Mouse (Mus musculus) small intestine, adult 2 months (tissue): ENCODE results near the gene Cdc42se2. TPM values are rescaled to one million over a fixed set of nuclear protein-coding genes. Genes with fewer than 3 reads are reported as not detected.

ENCODE experiments used
- H3K27ac ChIP-seq: fragments of 200-500 bp; 2 replicates; pipeline ENCODE4 v1.5.1; 2012; ENCODE audit warnings: low read depth, low read length, control low read depth, inconsistent platforms; ENCODE audit not compliant: insufficient read depth
- H3K27me3 ChIP-seq: fragments of 200-500 bp; 2 replicates; pipeline ENCODE4 v1.6.1; 2012; ENCODE audit warnings: mild to moderate bottlenecking, moderate library complexity, low read length, inconsistent platforms; ENCODE audit not compliant: control insufficient read depth, insufficient read depth
- H3K36me3 ChIP-seq: fragments of 200-500 bp; 2 replicates; pipeline ENCODE4 v1.6.1; 2012; ENCODE audit warnings: mild to moderate bottlenecking, low read length, control low read depth, inconsistent platforms; ENCODE audit not compliant: control insufficient read depth, insufficient read depth
- H3K4me1 ChIP-seq: fragments of 200-500 bp; 2 replicates; pipeline ENCODE4 v1.6.1; 2012; ENCODE audit warnings: low read length, inconsistent platforms, mixed read lengths; ENCODE audit not compliant: control insufficient read depth, insufficient read depth, insufficient read length
- H3K4me3 ChIP-seq: fragments of 200-500 bp; 2 replicates; pipeline ENCODE4 v1.5.1; 2012; ENCODE audit warnings: low read depth, mild to moderate bottlenecking, control low read depth, inconsistent platforms, low read length, moderate library complexity
- CTCF ChIP-seq: fragments of 200-500 bp; IDR thresholded peaks from 2 replicates; pipeline ENCODE4 v1.5.1; 2012; ENCODE audit warnings: low read depth, mild to moderate bottlenecking, control low read depth, inconsistent platforms, low read length, moderate library complexity, mixed read lengths; ENCODE audit not compliant: insufficient replicate concordance, insufficient read length; ENCODE audit errors: extremely low read depth
- POLR2A ChIP-seq: fragments of 200-500 bp; IDR thresholded peaks from 2 replicates; pipeline ENCODE4 v1.6.1; 2012; ENCODE audit warnings: low read depth, mild to moderate bottlenecking, control low read depth, inconsistent platforms, low read length, moderate library complexity
- WGBS: fragments of 180-500 bp; shearing (Covaris S2); methylation state at CpG from one replicate; pipeline ENCODE4 v1.1.7; 2018; 5-methylcytosine and 5-hydroxymethylcytosine counted together
- polyA plus RNA-seq: library from polyadenylated mRNA; depleted of rRNA; stranded (reverse); fragments of >200 nt; gene quantifications from 2 replicates; pipeline ENCODE4 v1.2.3, GENCODE M21; 2012

Cdc42se2 gene
- polyA plus RNA-seq, 1 experiment = 69.2 TPM

GRCm38 (mm10) chr11:54709645-54710044 is 77.8 kb downstream of the Cdc42se2 start:
- TF ChIP-seq CTCF (no peak), POLR2A (no peak)
- H3K4me3 ChIP-seq = no peak overlapping the region
- H3K27me3 ChIP-seq = no peaks in the 10 kb centered on the region
- H3K27ac ChIP-seq = no peak overlapping the region
- WGBS = 40% methylated on average over 2 of the region's 2 CpGs
- no peaks in the 10 kb centered on the region for H3K4me1 ChIP-seq
- H3K36me3 ChIP-seq = no peaks in the 10 kb centered on the region; the same call in 1 of the 2 replicates

- H3K4me1 ChIP-seq = no peaks in the 10 kb centered on the region
- no peak overlapping the region for H3K27ac ChIP-seq
- H3K4me3 ChIP-seq = no peak overlapping the region
- 87% methylated on average over 2 of the region's 2 CpGs for WGBS
- H3K36me3 ChIP-seq = no peaks in the 10 kb centered on the region; the same call in 1 of the 2 replicates
- TF ChIP-seq POLR2A (no peak), CTCF (no peak)
- no peaks in the 10 kb centered on the region for H3K27me3 ChIP-seq
These were observed 79.3 kb downstream of the Cdc42se2 start for GRCm38 (mm10) chr11:54708153-54708552.

DNA sequence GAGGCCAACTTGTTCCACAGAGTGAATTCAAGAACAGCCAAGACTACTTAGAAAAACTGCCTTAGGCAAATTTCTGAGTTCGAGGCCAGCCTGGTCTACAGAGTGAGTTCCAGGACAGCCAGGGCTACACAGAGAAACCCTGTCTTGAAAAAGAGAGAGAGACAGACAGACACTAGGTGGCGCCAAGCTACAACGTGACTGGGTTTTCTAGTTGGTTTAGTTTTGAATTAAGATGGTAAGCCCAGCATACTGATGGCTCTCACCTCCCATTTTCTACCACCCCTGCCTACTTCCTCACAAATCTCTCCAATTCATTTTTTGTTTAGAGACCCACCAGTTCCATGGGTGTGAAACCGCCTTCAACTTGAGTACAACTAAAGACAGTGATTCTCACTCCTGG is 84.2 kb downstream of the Cdc42se2 start:
- Histone ChIP-seq H3K27ac (no peak overlapping the region), H3K4me1 (no peaks in the 10 kb centered on the region), H3K27me3 (no peaks in the 10 kb centered on the region), H3K36me3 (peaks cover 2% of the 10 kb centered on the region; the same call in 1 of the 2 replicates), H3K4me3 (no peak overlapping the region)
- peak; percentile 37; the same call in 1 of the 2 replicates for TF ChIP-seq CTCF
- TF ChIP-seq POLR2A = no peak
- 23% methylated on average over 4 of the region's 4 CpGs for WGBS

DNA sequence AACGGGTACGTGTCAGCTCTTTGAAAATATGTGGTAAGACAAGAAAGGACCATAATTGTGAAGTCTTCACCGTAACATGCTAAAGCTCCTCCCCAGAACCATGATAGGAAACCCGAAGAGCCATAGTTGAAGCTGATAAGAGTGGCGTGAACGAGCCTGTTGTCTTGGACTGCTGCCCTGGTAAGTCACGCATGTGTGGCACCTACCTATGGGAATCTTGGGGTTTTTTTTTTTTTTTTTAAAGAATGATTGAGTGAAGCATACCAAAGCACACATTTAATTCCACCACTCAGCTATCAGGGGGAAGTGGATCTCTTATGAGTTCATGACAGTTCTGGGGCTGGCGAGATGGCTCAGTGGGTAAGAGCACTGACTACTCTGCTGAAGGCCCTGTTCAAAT is 85.6 kb downstream of the Cdc42se2 start:
- Histone ChIP-seq H3K36me3 (peaks cover 8% of the 10 kb centered on the region), H3K4me3 (no peak overlapping the region), H3K27ac (no peak overlapping the region), H3K27me3 (no peaks in the 10 kb centered on the region), H3K4me1 (no peaks in the 10 kb centered on the region)
- WGBS = 52% methylated on average over 8 of the region's 8 CpGs
- no peak for TF ChIP-seq POLR2A
- TF ChIP-seq CTCF = no peak

DNA sequence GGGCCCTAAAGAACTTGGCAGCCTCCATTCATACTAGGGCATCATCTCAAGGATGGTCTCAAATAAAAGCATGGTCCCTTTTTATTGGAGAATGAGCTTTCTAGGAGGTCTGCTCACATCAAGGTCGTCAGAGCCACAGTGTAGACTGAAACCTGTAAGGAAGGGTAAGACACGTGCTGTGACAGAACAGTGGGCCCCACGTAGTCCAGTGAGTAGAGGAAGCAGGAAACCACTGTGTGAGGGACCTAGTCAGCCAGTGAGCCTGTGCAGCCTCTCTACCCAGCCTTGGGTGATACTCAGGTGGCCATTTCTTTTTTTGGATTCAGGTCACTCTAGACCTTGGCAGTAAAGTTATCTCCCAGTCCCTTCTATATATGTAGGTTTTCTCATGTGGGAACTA is 87.5 kb downstream of the Cdc42se2 start:
- TF ChIP-seq POLR2A = no peak
- no peak for TF ChIP-seq CTCF
- no peak overlapping the region for H3K27ac ChIP-seq
- peaks cover 21% of the 10 kb centered on the region for H3K36me3 ChIP-seq
- no peak overlapping the region for H3K4me3 ChIP-seq
- H3K4me1 ChIP-seq = no peaks in the 10 kb centered on the region
- WGBS = 66% methylated on average over 3 of the region's 3 CpGs
- no peaks in the 10 kb centered on the region for H3K27me3 ChIP-seq

DNA sequence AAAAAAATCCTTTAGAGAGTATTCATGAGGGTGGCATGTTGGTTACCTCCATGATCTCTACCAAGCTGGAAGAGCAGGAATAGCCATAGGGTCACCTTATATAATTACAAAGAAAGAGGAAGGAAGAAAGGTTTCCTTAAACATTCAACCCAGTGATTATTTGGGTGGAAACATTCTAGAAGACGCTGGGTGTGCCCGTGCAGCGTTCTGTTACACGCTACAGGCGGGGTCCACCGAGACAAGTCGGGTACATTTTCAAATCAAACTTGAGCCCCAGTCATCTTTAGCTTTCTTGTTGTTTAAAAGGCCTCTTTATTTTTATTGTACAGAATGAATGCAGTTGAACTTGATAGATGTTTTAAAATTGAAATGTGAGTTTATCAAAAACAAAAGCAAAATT is 88.8 kb downstream of the Cdc42se2 start:
- Histone ChIP-seq H3K36me3 (peaks cover 23% of the 10 kb centered on the region), H3K4me1 (no peaks in the 10 kb centered on the region), H3K27ac (no peak overlapping the region), H3K27me3 (no peaks in the 10 kb centered on the region), H3K4me3 (no peak overlapping the region)
- whole genome bisulfite sequencing = 84% methylated on average over 7 of the region's 7 CpGs
- no peak for TF ChIP-seq CTCF
- no peak for TF ChIP-seq POLR2A

DNA sequence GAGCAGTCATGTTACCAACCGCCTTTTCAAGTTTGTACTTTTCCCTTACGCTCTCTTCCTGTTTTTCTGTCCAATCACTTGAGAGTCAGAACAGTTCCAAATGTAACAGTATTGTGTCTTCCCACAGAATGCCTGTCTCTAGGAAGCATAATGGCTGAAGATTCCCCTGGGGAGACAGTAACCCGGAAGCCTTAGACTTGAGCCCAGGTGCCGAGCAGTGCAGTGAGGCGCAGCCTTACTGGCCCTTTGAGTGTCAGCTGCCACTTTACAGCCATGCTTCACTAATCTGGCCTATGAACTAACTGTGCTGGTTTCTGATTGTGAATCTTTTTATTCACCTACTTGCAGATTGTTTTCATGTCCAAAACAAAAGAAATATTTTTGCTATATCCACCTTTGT is 89.9 kb downstream of the Cdc42se2 start:
- TF ChIP-seq CTCF = no peak
- no peak for TF ChIP-seq POLR2A
- 92% methylated on average over 5 of the region's 5 CpGs for WGBS
- no peak overlapping the region for H3K27ac ChIP-seq

More for the DNA sequence above, 89.9 kb downstream of the Cdc42se2 start:
- Histone ChIP-seq H3K27me3 (no peaks in the 10 kb centered on the region), H3K36me3 (peaks cover 28% of the 10 kb centered on the region), H3K4me3 (no peak overlapping the region), H3K4me1 (no peaks in the 10 kb centered on the region)
